Mouse (Mus musculus) lung, adult 18-20 months (tissue): Measurements from ENCODE around the gene Kcne3.

Experiments
- DNase-seq, 2 experiments: peaks; one replicate each; pipeline ENCODE4 v3.0.0; 2022; ENCODE audit warnings: mixed read lengths in 2 of 2

Kcne3 gene

GRCm38 (mm10) chr7:100182388-100182787 is 6.1 kb downstream of the Kcne3 start:
- peak; percentile 27 to 45 for DNase-seq

GRCm38 (mm10) chr7:100187601-100188000 is 11.3 kb downstream of the Kcne3 start:
- peak in 1 of 2 experiments; percentile 37 for DNase-seq

GRCm38 (mm10) chr7:100190167-100190566 is 13.9 kb downstream of the Kcne3 start:
- no peak for DNase-seq

DNA sequence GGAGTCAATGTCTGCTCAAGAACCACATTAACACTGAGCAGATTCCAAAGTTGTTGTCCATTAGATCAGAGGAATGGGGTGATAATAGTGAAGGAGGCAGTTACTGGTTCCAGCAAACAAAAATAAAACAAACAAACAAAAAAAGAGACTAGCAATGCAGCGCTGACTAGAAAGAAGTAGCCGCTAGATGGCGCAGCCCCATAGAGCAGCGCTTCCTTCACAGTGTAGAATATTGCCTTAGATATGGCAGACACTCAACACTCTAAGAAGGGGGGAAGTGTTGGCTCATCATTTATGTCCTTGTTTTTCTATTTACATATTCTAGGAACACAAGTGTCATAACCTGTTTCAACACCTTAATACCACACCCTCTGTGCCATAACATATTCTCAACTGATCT is 14.5 kb downstream of the Kcne3 start:
- peak; percentile 31 to 63 for DNase-seq

DNA sequence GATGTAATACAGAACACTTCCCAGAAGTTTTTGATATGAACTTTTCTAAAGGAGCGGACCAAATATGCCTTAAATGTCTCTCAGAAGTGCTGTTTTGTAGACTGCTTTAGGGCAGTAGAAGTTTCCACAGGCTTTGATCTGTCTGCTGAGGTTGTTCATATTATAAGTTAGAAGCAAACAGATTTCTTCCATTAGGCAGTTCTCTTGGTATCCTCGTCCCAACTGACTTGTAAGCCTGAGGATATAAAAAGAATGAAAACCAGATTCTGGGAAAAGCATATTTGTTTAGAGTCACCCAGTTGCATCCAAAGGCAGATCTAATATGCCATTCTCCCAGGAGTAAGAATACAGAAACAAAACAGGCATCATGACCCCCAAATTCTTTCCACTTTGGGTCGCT is 24.9 kb downstream of the Kcne3 start:
- DNase-seq, result no peak

DNA sequence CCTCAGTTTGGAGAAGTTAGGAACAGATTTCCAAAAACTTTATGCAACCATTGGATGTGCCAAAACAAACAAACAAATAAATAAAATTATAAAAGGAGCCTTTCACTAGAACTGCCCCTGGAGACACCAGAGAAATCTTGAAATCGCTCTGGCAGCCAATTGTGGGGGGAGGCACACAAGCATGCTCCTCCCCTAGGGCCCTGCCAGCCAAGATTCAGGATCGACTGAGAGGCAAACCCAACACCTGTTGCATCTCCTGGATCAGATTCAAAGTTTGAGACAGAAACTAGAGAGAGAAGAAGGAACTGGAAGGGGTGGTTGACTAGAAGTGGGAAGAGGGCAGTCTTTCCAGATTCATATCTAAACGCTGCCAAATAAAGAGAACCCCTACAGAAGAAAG is 27.3 kb downstream of the Kcne3 start:
- DNase-seq, result no peak

DNA sequence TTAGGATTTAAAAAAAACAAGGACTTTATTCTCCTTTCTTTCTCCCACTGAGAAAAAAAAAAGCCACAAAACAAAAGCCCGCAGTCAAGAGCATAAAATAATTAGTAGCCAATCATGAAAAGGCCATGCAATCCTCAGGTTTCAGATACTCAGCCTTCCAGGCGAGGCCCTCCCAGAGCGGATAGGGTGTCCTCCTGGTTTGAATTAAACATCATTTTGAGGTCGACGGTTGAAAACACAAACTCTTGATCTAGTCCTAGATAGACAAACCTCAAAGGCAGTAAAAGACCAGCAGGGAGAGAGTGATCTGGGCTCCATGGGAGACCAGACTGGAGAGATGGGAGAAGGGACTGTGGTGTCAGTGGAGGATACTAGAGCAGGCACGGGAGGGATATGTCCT is 28.6 kb downstream of the Kcne3 start:
- no peak for DNase-seq

GRCm38 (mm10) chr7:100206144-100206543 is 29.8 kb downstream of the Kcne3 start:
- no peak for DNase-seq

DNA sequence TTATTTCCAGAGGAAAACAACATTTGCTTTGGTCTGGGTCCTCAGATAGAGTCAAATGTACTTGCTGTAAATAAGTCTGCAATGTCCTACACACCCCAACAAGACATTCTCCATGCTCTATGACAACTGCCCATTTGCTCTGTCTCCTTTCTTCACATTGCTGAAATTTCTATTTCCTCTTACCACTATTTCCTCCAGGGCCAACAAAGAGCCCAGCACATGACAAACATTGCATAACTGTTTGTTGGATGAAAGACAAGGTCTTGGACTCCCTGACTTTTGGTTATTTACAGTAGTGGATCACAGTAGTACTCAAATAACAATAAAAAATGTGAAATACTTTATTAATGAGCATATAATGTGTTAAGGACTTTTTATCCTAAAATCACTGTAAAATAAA is 31.6 kb downstream of the Kcne3 start:
- peak in 1 of 2 experiments; percentile 36 for DNase-seq

DNA sequence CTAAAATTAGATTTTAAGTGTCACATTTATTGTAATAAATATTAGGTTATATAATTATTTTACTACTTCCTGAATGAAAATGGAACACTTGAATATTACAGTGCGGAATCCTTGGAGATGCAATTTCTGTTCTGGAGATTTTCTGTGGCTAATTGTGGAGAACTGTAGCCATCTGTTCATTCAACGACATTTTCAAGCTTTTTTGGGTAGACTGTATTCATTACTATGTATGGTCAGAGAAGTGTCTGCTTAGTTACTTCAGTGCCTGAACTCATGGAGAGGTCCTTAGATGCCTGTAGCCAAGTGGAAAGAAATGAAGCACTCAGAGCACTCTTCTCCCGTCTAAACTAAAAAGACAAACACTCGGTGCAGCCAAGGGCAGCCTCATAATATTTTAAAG is 38.0 kb downstream of the Kcne3 start:
- DNase-seq, result no peak

GRCm38 (mm10) chr7:100215116-100215732 is 38.9 kb downstream of the Kcne3 start:
- DNase-seq, result no peak

GRCm38 (mm10) chr7:100215976-100216375 is 39.7 kb downstream of the Kcne3 start:
- DNase-seq, result no peak

GRCm38 (mm10) chr7:100216601-100217565 is 40.6 kb downstream of the Kcne3 start:
- DNase-seq, result no peak

- DNase-seq, result peak; percentile 98
These were observed 51.0 kb downstream of the Kcne3 start, which contains the start of gene Pgm2l1 for GRCm38 (mm10) chr7:100227158-100227875. TSS of gene Pgm2l1 (plus strand) at chr7:100227394.

DNA sequence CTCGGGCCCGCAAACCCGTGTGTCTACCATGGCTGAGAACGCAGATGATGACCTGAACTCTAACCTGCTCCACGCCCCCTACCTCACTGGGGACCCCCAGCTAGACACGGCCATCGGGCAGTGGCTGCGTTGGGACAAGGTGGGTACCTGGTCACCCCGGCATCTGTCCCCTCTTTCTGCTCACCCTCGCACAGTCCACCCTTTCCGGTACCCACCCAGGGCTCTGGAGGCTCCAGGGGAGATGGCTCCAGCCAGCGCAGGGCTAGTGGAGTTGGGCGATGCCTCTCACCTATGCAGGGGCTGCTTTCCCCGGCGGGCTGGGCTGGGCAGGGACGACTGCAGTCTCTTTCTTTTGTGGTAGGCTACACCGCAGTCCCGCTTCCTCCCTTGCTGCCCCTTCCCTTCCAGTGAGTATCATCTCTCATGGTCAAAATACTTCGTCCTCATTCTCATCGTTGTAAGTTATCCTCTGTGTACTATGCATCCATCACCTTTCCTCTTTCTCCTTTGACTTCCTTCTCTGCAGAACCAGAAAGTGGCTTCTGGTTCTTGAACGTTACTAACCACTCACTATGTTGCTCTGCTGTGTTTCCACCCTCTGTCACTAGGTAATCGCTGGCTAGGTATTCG is 51.7 kb downstream of the Kcne3 start:
- DNase-seq, result peak in 1 of 2 experiments; percentile 18

DNA sequence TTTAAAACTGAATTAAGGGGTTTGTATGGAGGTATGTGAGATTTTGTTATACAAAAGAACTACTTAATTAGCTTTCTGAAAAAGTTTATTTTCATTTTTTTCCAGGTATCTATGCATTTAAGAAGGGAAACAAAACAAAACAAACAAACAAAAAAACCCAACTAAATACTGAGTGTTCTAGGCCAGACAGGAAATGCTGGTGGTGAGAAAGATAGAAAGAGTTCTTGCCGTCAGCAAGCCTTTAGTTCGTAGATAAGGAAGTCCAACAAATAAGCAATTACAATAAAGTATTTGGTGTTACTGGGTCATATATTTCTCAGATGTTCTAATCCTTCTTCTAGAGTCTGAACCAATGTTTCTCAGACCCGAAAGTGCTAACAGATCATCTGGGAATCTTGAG is 52.7 kb downstream of the Kcne3 start:
- DNase-seq, result no peak

- DNase-seq, result no peak
These were observed 54.3 kb downstream of the Kcne3 start for GRCm38 (mm10) chr7:100230646-100231045.

DNA sequence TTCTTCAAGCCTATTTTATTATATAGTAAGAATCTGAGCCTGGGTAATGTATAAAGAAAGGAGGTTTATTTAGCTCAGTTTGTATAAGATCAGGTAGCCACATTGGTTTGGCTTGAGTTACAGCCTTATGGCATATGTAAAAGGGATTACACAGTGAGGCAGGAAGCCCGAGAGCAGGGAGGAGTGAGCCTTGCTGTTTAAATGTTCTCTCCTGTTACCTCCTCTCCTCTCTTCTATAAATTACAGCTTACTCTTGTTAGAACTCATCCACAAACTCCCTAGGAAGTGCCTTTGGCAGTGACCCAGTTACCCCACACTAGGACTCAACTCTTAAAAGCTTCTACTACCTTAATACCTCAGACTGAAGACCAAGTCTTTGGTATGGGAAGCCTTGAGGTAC is 55.4 kb downstream of the Kcne3 start:
- no peak for DNase-seq

GRCm38 (mm10) chr7:100233681-100234080 is 57.4 kb downstream of the Kcne3 start:
- no peak for DNase-seq
